Mouse (Mus musculus): ENCODE results near the gene Itgav. TPM values are rescaled to one million over a fixed set of nuclear protein-coding genes. Genes with fewer than 3 reads are reported as not detected.

The Itgav gene
- 10 to 100 TPM; 39.5 to 53.4 (median 47.1) TPM for total RNA-seq (2022)

DNA sequence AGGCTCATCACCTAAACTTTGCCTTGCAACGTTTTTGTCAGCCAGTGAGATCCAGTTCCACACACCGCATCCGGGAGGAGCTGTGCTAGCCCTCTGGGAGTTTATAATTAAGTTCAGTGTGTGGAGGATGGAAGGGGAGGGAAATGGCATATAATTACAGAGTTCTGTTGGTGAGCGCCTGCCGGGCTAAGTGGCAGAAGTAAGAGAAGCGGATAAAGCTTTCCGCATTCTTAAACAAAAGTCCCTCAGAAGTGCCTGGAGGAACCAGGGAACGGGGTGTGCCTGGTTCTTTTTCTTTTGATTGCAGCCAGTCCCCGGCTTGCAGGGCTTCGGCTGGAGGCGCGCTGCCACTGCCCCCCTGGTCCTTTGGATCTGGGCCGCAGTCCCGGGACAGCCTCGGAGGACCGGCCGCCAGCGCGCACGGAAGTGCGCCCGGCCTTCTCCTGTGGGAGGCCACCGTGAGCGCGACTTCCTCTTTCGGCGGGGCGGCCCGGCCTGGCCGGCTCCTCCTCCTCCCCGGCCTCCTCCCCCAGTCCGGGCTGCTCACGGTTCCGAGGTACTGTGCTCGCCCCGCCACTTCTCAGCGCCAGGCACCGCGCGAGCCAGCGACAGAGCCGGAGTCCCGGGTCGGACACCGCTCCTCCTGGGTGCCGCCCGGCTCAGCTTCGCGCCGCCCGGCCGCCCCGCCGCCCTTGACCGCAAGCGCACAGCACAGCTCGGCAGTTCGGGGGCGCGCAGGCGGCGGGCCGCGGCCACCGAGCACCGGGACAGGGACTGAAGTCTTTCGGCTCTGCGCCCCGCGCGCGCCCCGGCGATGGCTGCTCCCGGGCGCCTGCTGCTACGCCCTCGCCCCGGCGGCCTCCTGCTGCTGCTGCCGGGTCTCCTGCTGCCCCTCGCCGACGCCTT is at the start of gene Itgav:
Gene Itgav (plus strand): TSS at position 477 of the 906 bp plus-strand sequence.
- DNase-seq (ENCODE audit: low spot score in 2 of 2) = peak; percentile 89 to 92

GRCm38 (mm10) chr2:83674421-83674820 is 49.8 kb upstream of the Itgav start:
- DNase-seq (ENCODE audit: low spot score in 2 of 2) = no peak

DNA sequence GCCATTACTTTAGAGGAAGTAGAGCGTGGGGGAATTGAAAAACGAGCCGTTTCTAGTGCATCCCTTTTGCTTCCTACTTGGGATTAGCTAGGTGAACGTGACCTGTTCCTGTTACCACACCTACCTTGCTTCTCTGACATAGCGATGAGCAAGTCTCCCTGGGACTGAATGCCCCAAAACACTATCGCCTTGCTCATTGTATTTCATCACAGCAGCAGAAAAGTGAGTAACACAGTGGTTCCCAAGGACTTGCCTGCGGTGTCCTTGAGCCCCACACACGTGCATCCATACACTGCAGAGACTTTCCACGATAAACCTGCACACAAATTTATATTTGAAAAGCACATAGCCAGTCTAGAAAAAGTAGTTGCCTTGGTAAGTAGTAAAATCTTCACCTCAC is 49.3 kb upstream of the Itgav start:
- DNase-seq (ENCODE audit: low spot score in 2 of 2) = no peak

DNA sequence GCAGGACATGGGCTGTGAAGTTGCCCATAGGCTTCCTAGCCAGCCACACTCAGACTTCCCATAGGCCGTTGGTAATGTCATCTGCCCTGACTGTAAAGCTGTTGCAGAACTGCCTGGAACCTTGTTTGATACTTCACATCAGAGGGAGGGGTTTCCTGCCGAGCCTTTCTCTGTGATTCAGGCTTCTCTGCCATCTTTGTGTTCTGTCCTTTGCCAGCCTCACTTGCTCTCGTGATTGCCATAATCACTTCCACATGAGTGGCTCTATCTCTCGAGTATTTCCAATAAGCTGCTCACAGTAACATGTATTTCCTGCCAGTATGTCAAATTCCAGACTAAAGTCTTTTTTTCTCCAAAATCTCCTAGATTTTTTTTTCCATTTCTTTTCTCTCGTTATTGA is 48.5 kb upstream of the Itgav start:
- no peak for DNase-seq (ENCODE audit: low spot score in 2 of 2)

GRCm38 (mm10) chr2:83676226-83676870 is 47.8 kb upstream of the Itgav start:
- no peak for DNase-seq (ENCODE audit: low spot score in 2 of 2)

GRCm38 (mm10) chr2:83681332-83681731 is 42.9 kb upstream of the Itgav start:
- no peak for DNase-seq (ENCODE audit: low spot score in 2 of 2)

DNA sequence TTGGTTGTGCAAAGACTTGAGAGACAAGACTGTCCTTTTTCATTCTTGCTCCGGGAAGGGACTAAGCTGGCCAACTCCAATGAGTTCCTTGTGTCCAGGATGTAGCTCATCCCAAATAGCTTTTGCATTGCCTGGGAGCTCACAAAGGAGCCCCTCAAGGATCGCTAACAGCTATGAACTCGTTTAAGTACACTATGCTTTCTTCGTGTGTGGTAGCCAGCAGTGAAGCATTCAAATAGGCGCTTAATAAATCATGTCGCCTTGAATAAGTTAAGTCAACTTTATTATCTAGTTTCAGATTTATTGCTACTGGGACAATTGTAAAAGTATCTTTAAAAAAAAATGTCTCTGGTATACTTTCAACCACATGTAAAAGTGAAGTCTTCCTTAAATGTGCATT is 42.4 kb upstream of the Itgav start:
- no peak for DNase-seq (ENCODE audit: low spot score in 2 of 2)

- no peak for DNase-seq (ENCODE audit: low spot score in 2 of 2)
Observed at GRCm38 (mm10) chr2:83682282-83682681, 41.9 kb upstream of the Itgav start.

- DNase-seq (ENCODE audit: low spot score in 2 of 2) = no peak
Observed at GRCm38 (mm10) chr2:83683731-83684519, 40.3 kb upstream of the Itgav start.

DNA sequence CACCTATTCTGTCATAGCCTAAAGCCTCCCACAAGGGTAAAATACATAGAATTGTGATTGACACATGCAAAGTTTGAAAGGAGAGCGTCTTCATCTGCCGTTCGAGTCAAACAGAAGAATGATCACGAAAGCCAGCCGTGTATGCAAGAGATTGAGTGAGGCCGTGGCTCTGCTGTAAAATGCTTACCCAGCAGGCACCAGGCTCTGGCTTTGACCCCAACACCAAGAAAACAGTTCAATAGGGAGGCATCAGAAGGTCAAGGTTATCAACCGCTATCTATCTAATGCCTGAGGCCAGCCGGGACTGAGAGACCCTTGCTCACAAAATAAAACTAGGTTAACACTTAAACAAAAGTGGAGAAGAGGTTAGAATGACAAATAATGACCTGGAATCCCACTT is 39.5 kb upstream of the Itgav start:
- no peak for DNase-seq (ENCODE audit: low spot score in 2 of 2)

- DNase-seq (ENCODE audit: low spot score in 2 of 2) = no peak
Observed at GRCm38 (mm10) chr2:83690372-83690771, 33.8 kb upstream of the Itgav start.

GRCm38 (mm10) chr2:83692651-83693545 is 31.3 kb upstream of the Itgav start:
- DNase-seq (ENCODE audit: low spot score in 2 of 2) = no peak

- no peak for DNase-seq (ENCODE audit: low spot score in 2 of 2)
Observed at GRCm38 (mm10) chr2:83694061-83694460, 30.1 kb upstream of the Itgav start.

DNA sequence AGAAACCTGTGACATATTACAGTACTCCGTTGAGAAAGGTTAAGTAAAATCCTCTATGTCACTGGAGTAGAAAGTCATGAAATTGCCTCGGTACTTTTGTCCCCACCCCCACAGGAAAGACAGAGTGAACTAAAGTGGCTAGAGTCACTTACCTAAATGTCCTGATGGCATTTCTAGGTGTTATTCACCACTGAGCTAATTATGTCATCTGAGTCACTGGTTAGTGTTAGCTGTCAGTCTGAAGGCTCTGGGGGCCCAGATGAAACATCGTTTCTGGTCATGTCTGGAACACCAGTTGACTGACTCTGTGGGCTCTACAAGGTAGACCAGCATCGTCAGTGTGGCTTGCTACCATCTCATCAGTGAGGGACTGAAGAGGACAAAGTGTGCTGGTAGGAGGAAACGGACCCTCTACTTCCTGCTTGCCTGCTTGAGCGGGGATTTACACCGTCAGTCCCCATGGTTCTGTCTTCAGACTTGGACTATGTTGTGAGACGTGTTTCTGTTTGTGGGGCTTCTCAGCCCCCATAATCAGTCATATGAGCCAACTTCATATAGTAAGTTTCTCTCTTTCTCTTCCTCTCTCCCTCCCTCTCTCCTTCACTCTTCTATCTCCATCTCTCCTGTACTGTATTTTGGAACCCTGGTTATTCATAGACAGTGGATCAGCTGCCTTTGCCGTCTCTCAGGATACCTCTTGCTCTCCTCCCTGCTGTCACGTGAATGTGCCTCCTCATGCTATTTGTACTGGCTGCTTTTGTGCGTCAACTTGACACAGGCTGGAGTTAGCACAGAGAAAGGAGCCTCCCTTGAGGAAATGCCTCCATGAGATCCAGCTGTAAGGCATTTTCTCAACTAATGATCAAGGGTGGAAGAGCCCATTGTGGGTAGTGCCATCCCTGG is 28.6 kb upstream of the Itgav start:
- DNase-seq (ENCODE audit: low spot score in 2 of 2) = no peak

- DNase-seq (ENCODE audit: low spot score in 2 of 2) = no peak
Observed at GRCm38 (mm10) chr2:83698484-83698883, 25.7 kb upstream of the Itgav start.

GRCm38 (mm10) chr2:83699324-83699723 is 24.9 kb upstream of the Itgav start:
- no peak for DNase-seq (ENCODE audit: low spot score in 2 of 2)

DNA sequence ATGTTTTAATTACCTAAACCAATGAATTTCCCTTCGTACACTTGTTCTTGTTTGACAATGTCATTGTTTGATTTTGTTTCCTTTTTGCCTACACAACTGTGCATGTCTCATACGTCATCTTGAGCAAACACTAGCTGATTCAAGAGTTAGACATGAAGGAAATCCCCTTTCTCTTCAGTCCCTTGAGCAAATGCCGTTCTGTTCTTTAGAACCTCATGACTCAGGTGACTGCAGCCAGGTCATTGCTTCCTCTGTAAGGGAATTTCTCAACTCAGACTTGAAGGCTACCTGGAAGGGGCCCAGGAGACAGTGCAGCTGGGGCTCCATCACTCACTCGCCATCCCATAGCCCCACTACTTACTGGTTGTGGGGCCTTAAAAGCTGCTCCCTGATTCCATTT is 23.5 kb upstream of the Itgav start:
- no peak for DNase-seq (ENCODE audit: low spot score in 2 of 2)

GRCm38 (mm10) chr2:83702411-83702810 is 21.8 kb upstream of the Itgav start:
- DNase-seq (ENCODE audit: low spot score in 2 of 2) = no peak

GRCm38 (mm10) chr2:83705580-83706158 is 18.5 kb upstream of the Itgav start:
- DNase-seq (ENCODE audit: low spot score in 2 of 2) = no peak
